Mouse (Mus musculus) cerebellum, postnatal 36 days (tissue): Measurements from ENCODE around the gene Shisa9.

Source experiments
- DNase-seq, 2 experiments: peaks; one replicate each; pipeline ENCODE4 v3.0.0; 2021 to 2022; ENCODE audit warnings: mixed read lengths in 2 of 2

Gene Shisa9

DNA sequence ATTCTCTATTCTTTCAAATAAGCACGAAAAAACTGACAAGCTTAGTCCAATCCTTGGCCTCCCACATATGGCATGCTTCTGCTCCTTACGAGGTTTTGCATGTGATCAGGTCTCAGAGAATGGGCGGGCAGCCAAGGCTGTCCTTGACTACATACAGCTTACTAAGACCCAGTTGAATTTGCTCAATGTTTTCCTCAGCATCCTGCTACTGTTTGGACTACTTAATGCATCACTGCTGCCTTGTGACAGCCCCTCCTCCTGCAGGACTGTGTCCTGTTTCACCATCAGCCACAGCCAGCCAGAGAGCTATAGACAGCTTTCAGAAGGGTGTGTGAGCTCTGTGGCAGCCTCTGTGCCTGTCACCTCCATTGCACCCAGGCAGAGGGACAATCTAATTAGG, 92.4 kb downstream of the Shisa9 start:
- DNase-seq: peak in 1 of 2 experiments; percentile 8

GRCm38 (mm10) chr16:12076700-12077099, 92.8 kb downstream of the Shisa9 start:
- DNase-seq: no peak

DNA sequence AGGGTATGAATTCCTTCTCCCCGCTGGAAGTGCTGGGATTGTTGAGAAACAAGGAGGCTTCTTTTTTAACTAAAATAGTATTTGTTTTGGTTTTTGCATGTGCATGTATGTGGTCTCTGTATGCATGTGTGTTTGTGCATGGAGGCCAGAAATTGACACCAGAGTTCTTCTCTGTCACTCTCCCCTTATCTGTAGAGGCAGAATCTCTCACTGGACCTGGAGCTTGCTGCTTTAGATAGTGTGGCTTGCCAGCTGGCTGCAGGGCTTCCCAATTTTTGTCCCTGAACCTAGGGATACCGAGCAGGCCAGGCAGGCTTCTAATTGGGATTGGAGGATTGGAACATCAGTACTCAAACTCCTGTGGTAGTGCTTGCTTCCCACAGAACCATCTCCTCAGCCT, 99.2 kb downstream of the Shisa9 start:
- no peak for DNase-seq

DNA sequence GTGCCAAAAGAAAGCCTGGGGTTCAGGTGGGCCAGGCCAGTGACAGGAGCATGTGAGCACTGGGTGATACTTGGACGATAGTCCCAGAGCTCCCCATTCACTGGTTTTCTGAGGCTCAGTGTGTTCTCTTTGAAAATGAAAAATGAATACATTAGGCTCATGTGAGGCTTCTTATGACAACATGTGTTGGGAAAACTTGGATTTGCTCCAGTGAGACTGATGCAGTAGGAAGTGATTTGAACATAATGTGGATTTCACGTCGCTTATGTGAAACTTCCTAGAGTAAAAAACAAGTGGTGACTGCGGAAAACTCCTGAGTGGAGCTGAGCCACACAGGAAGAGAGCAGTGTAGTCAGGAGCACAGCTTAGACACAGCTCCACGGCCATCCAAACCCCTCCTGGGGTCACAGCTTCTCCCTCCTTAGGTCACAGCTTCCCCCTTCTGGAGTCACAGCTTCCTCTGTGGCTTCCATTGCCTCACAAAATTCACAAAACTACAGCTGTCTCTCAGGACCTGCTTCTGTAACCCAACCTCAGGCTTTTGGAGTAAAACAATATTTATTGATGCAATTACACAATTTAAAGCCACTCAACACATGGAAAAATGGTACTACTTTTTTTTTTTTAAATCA, 106.8 kb downstream of the Shisa9 start:
- DNase-seq: no peak

DNA sequence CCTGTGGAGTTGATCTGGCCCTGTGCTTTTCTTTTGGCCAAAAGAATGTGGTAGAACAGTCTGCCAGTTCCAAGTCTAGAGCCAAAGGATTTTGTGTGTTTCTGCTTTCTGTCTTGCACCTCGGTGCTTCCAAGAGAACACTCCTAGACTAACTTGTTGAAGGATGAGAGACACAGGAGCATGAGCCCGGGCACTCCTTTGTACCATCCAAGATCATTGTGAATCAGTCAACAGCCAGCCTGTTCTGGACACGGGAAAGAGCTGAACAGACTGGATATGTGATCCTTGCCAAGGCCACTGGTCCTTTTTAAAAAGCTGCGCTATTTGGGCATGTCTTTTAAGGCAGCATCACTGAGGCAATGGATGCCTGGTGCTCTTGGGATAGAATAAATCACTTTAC, 109.3 kb downstream of the Shisa9 start:
- DNase-seq: no peak

- no peak for DNase-seq
Measured at GRCm38 (mm10) chr16:12094784-12095315, 110.9 kb downstream of the Shisa9 start.

DNA sequence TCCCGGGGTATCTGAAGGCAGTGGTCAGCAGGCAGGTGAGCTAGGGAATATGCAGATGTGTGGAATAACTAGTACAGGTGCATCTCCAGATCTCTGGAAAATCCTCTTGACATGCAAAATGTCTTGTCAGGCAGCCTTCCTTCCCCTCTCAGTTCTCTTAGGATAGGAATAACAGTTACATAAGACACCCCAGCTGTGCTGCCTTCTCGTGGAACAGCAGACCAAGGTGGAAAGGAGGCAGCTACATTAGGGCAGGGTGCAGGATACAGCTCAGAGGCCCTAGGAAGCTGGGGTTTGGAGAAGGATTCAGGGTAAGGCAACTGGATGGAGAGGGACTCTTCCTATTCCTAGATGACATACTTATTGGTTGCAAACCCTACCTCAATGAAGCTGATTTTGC, 111.5 kb downstream of the Shisa9 start:
- DNase-seq: no peak

- DNase-seq: no peak
Measured at GRCm38 (mm10) chr16:12108436-12108835, 124.5 kb downstream of the Shisa9 start.

GRCm38 (mm10) chr16:12110851-12111437, 127.0 kb downstream of the Shisa9 start:
- DNase-seq: no peak

DNA sequence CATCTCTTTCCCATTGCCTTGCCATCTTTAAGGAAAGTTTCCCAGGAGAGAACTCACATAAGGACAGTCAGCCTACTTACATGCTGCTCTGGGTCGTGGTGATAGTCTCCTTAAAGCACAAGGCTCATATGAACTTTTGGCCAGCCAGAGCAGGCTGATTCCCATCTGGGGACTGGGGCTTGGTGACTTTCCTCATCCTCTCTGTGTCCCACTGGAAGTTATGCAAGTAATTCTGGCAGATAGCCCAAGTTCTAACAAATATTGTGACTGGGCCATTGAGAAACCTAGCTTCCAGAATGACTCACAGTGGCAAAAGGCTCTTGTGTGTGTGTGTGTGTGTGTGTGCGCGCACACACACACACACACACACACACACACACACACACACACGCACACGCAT, 130.5 kb downstream of the Shisa9 start:
- no peak for DNase-seq

GRCm38 (mm10) chr16:12115040-12115856, 131.3 kb downstream of the Shisa9 start:
- DNase-seq: no peak

- DNase-seq: no peak
Measured at GRCm38 (mm10) chr16:12116926-12117325, 133.0 kb downstream of the Shisa9 start.

DNA sequence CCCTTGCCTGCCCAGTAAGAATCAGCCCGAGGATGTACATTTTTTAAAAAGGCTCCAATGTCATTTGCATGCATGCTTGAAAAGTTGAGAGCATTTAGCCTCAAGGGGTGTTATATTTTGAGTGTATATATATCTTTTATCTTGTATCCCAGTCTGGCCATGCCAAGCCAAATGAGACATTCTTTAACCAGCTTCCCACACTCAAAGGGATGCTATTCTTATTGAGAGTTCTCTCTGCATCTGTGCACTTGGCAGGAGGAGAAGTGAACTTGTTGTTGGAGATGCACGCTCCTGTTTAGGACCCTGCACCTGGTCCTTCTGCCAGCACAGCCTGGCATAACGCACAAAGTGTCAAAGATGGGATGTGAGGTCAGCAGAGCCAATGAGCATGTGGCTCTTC, 135.6 kb downstream of the Shisa9 start:
- DNase-seq: no peak

DNA sequence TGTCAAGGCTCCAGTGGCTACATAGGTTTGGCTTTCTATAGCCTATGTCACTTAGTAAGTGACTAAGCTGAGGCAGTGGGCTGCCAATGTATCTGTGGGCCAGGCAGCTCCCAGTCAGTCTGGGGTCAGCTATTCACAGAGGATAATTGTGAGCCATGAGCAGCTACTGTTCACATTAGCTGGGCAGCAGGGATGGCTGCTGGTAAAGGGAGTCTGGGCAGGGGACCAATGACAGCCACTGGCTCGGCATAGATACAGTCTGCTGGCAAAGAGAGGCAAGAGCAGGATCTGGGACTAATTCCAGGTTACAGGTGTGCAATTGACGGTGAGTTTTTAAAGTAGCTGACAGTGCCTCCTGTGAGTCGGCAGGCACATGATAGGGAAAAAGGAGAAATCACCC, 145.9 kb downstream of the Shisa9 start:
- no peak for DNase-seq

- peak in 1 of 2 experiments; percentile 4 for DNase-seq
Measured at GRCm38 (mm10) chr16:12146666-12147065, 162.8 kb downstream of the Shisa9 start.

DNA sequence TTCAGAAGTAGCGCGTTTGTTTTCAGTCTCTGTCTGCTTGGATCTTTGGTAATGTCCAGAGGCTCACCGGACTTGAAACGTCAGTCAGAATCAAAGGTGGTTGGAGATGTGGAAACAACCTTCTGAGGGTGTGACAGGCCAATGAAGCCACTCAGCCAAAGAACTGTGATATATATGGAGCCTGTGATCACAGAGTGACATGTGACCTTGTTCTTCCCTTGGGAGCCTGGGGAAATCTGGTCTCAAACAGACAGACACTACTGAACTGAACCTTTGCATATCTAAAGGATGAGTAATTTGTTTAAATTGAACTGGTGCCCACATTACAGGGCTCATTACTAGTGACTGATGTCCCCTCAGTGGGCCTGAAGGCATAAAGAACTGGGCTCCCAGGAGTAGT, 168.1 kb downstream of the Shisa9 start:
- no peak for DNase-seq

GRCm38 (mm10) chr16:12154476-12154875, 170.6 kb downstream of the Shisa9 start:
- peak; percentile 10 to 28 for DNase-seq

DNA sequence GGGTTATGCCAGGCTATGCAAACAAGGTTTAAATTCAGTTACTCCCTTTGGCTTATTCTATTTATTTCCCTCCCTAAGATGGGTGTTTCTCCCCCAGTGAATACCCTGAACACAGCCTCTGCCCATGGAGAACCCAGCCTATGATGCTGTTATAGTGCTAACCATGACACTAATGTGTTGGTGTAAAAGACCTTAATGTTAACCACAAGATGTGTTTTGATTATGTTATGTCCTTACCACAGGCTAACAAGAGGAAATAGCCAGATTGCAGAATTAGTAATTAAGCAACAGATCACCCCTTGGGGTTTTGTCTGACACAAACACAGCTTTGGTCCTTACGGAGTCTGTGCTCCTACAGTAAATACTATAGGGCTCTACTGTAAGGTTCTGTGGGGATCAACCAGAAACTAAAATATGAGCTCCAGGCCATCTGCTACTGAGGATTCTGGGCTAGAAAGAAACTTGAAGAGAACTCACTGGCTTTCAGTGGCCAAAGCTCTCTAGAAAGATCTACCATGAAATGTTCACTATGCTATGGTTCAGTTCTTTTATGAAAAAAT, 189.6 kb downstream of the Shisa9 start:
- no peak for DNase-seq

DNA sequence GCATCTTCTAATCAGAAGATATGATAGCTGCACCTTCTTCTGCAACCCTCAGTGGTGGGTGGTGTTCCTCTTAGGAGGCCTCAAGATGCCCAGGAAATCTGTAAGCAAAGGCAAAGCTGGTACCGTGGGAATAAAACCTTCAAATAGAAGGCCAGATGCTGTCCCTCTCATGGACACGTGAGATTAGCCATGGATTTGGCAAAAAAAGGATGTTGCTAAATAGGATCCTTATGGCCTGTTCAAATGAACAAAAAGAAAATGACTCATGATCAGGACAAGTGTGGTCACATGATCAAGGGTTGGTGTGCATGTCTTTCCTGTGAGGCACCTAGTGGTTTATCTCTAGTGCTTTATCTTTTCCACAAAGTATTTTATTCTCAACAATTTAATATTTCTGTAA, 194.1 kb downstream of the Shisa9 start:
- DNase-seq: no peak

DNA sequence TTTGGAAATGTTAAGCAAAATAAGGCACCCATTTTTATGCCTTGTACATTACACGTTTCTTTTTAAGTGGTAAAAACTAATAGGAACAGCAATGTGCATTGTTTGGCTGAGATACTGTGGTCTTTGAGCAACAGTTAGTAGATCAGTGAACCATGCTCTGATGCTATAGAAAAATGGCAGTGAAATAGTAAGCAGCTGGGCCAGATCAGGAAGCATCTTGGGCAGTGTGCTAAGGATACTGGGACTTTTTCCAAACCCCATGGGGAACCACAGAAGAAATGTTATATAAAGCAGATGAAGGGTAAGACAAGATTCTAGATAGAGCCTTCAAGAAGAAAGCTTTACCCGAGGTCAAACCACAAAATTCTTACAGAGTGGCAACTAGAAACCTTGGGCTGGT, 205.8 kb downstream of the Shisa9 start:
- DNase-seq: no peak

DNA sequence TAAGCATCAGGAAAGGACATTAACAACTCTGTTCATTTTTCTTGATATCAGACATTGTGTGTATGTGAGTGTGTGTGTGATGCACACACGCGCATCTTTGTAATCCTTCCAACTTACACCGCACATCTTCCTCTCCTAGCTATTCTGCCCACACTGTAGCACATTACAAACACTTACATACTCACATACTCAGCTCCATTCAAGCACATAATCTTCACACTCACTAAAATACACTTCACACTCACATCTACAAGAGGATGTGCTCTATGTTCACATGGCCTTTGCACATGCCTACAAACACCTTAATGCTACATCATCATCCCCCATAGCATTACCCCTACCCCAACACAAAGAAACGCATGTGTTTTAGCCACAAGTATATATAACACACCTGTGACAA, 212.9 kb downstream of the Shisa9 start:
- DNase-seq: no peak

DNA sequence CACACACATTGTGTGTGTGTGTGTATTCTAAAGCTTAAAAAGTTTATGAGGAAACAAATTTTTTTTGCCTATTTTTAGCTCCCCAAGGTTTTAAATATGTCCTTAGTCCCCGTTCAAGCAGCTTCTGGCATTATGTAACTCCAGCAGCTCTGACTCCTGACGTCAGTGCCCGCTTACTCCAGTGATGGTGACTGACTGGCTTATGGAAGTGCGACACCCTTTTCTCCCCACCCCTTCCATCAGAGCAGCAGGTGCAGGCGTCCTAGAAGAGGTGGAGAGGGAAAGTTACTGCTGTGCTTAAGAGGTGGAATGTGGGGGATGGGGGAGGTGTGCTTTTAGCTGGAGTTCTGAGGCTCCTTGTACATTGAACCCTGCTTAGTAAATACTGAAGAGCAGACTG, 213.7 kb downstream of the Shisa9 start:
- DNase-seq: no peak

GRCm38 (mm10) chr16:12201216-12201615, 217.3 kb downstream of the Shisa9 start:
- DNase-seq: peak; percentile 5 to 34

- no peak for DNase-seq
Measured at GRCm38 (mm10) chr16:12202151-12202550, 218.2 kb downstream of the Shisa9 start.
